Mouse (Mus musculus): ENCODE results near the gene Trappc13. TPM values are rescaled to one million over a fixed set of nuclear protein-coding genes. Genes with fewer than 3 reads are reported as not detected.

Gene Trappc13
- polyA plus RNA-seq, 1 experiment = 23.4 TPM

- Histone ChIP-seq H3K4me3 (ENCODE audit: insufficient read depth, poor library complexity, severe bottlenecking) (no peak overlapping the region), H3K27me3 (ENCODE audit: control insufficient read depth, insufficient read depth, insufficient read length) (no peaks in the 10 kb centered on the region), H3ac (ENCODE audit: control insufficient read depth, insufficient read length, low read depth) (no peak overlapping the region), H3K79me2 (ENCODE audit: control insufficient read depth, insufficient read depth) (no peaks in the 10 kb centered on the region), H3K36me3 (ENCODE audit: control insufficient read depth, insufficient read depth) (peaks cover 13% of the 10 kb centered on the region), H3K79me3 (ENCODE audit: low read depth) (no peaks in the 10 kb centered on the region)
- TF ChIP-seq CTCF (IDR thresholded peaks at IDR 0.05; ENCODE audit: control insufficient read depth, insufficient read depth, insufficient read length) (peak; percentile 43), USF1 (IDR thresholded peaks at IDR 0.05; ENCODE audit: low read depth) (no peak)
Measured at GRCm38 (mm10) chr13:104139369-104140209, 38.7 kb downstream of the Trappc13 start.

- Histone ChIP-seq H3K27me3 (ENCODE audit: control insufficient read depth, insufficient read depth, insufficient read length) (no peaks in the 10 kb centered on the region), H3ac (ENCODE audit: control insufficient read depth, insufficient read length, low read depth) (no peak overlapping the region), H3K4me3 (ENCODE audit: insufficient read depth, poor library complexity, severe bottlenecking) (no peak overlapping the region), H3K36me3 (ENCODE audit: control insufficient read depth, insufficient read depth) (no peaks in the 10 kb centered on the region), H3K79me2 (ENCODE audit: control insufficient read depth, insufficient read depth) (no peaks in the 10 kb centered on the region), H3K79me3 (ENCODE audit: low read depth) (no peaks in the 10 kb centered on the region)
- TF ChIP-seq CEBPB (IDR thresholded peaks at IDR 0.05; ENCODE audit: low read depth) (no peak), USF1 (IDR thresholded peaks at IDR 0.05; ENCODE audit: low read depth) (no peak), FOSL1 (IDR thresholded peaks at IDR 0.05; ENCODE audit: insufficient read depth, low read length, poor library complexity, severe bottlenecking) (no peak), MYOD1 (IDR thresholded peaks at IDR 0.05; ENCODE audit: control insufficient read depth, insufficient read length, low read depth) (no peak)
Measured at GRCm38 (mm10) chr13:104134510-104135085, 43.7 kb downstream of the Trappc13 start.

- H3K79me3 ChIP-seq (ENCODE audit: low read depth) = no peaks in the 10 kb centered on the region
- no peak for TF ChIP-seq CTCF (IDR thresholded peaks at IDR 0.05; ENCODE audit: control insufficient read depth, insufficient read depth, insufficient read length)
- no peak for TF ChIP-seq MAX (IDR thresholded peaks at IDR 0.05)
- no peak for TF ChIP-seq FOSL1 (IDR thresholded peaks at IDR 0.05; ENCODE audit: insufficient read depth, low read length, poor library complexity, severe bottlenecking)
- no peak for TF ChIP-seq MYOG (IDR thresholded peaks at IDR 0.05; ENCODE audit: control insufficient read depth, extremely low read depth, insufficient read length)
- no peak for TF ChIP-seq CEBPB (IDR thresholded peaks at IDR 0.05; ENCODE audit: low read depth)
- no peak for TF ChIP-seq MYOD1 (IDR thresholded peaks at IDR 0.05; ENCODE audit: control insufficient read depth, insufficient read length, low read depth)
- TF ChIP-seq USF1 (IDR thresholded peaks at IDR 0.05; ENCODE audit: low read depth) = no peak
Measured at GRCm38 (mm10) chr13:104132561-104132960, 45.7 kb downstream of the Trappc13 start.

GRCm38 (mm10) chr13:104123662-104124381, 54.4 kb downstream of the Trappc13 start:
- H3K79me3 ChIP-seq (ENCODE audit: low read depth) = no peaks in the 10 kb centered on the region
- no peak overlapping the region for H3K4me3 ChIP-seq (ENCODE audit: insufficient read depth, poor library complexity, severe bottlenecking)
- TF ChIP-seq CTCF (IDR thresholded peaks at IDR 0.05; ENCODE audit: control insufficient read depth, insufficient read depth, insufficient read length) (no peak), USF1 (IDR thresholded peaks at IDR 0.05; ENCODE audit: low read depth) (no peak), MAX (IDR thresholded peaks at IDR 0.05) (no peak), MYOG (IDR thresholded peaks at IDR 0.05; ENCODE audit: control insufficient read depth, extremely low read depth, insufficient read length) (no peak), MYOD1 (IDR thresholded peaks at IDR 0.05; ENCODE audit: control insufficient read depth, insufficient read length, low read depth) (no peak), CEBPB (IDR thresholded peaks at IDR 0.05; ENCODE audit: low read depth) (no peak), FOSL1 (IDR thresholded peaks at IDR 0.05; ENCODE audit: insufficient read depth, low read length, poor library complexity, severe bottlenecking) (no peak)
- H3K79me2 ChIP-seq (ENCODE audit: control insufficient read depth, insufficient read depth) = no peaks in the 10 kb centered on the region
- no peaks in the 10 kb centered on the region for H3K27me3 ChIP-seq (ENCODE audit: control insufficient read depth, insufficient read depth, insufficient read length)
- H3ac ChIP-seq (ENCODE audit: control insufficient read depth, insufficient read length, low read depth) = no peak overlapping the region
- no peaks in the 10 kb centered on the region for H3K36me3 ChIP-seq (ENCODE audit: control insufficient read depth, insufficient read depth)

More at GRCm38 (mm10) chr13:104132561-104132960, 45.7 kb downstream of the Trappc13 start:
- no peak overlapping the region for H3K4me3 ChIP-seq (ENCODE audit: insufficient read depth, poor library complexity, severe bottlenecking)
- no peak overlapping the region for H3ac ChIP-seq (ENCODE audit: control insufficient read depth, insufficient read length, low read depth)
- H3K36me3 ChIP-seq (ENCODE audit: control insufficient read depth, insufficient read depth) = no peaks in the 10 kb centered on the region
- no peaks in the 10 kb centered on the region for H3K79me2 ChIP-seq (ENCODE audit: control insufficient read depth, insufficient read depth)
- no peaks in the 10 kb centered on the region for H3K27me3 ChIP-seq (ENCODE audit: control insufficient read depth, insufficient read depth, insufficient read length)

GRCm38 (mm10) chr13:104122078-104122840, 56.0 kb downstream of the Trappc13 start:
- Histone ChIP-seq H3K4me3 (ENCODE audit: insufficient read depth, poor library complexity, severe bottlenecking) (no peak overlapping the region), H3K79me3 (ENCODE audit: low read depth) (no peaks in the 10 kb centered on the region), H3ac (ENCODE audit: control insufficient read depth, insufficient read length, low read depth) (no peak overlapping the region), H3K27me3 (ENCODE audit: control insufficient read depth, insufficient read depth, insufficient read length) (no peaks in the 10 kb centered on the region), H3K36me3 (ENCODE audit: control insufficient read depth, insufficient read depth) (no peaks in the 10 kb centered on the region), H3K79me2 (ENCODE audit: control insufficient read depth, insufficient read depth) (no peaks in the 10 kb centered on the region)
- TF ChIP-seq MAX (IDR thresholded peaks at IDR 0.05) = no peak
- no peak for TF ChIP-seq CTCF (IDR thresholded peaks at IDR 0.05; ENCODE audit: control insufficient read depth, insufficient read depth, insufficient read length)
- no peak for TF ChIP-seq MYOD1 (IDR thresholded peaks at IDR 0.05; ENCODE audit: control insufficient read depth, insufficient read length, low read depth)
- TF ChIP-seq FOSL1 (IDR thresholded peaks at IDR 0.05; ENCODE audit: insufficient read depth, low read length, poor library complexity, severe bottlenecking) = no peak
- TF ChIP-seq MYOG (IDR thresholded peaks at IDR 0.05; ENCODE audit: control insufficient read depth, extremely low read depth, insufficient read length) = no peak
- TF ChIP-seq USF1 (IDR thresholded peaks at IDR 0.05; ENCODE audit: low read depth) = no peak
- no peak for TF ChIP-seq CEBPB (IDR thresholded peaks at IDR 0.05; ENCODE audit: low read depth)

All from C2C12 (cell line).